Mouse (Mus musculus): ENCODE measurements at regions not wholly inside any gene's neighbourhood (a gene's known extent, or its start where the extent isn't known, plus 50 kb on each side); places are given as distances from the start of the nearest gene placed in this dataset.

GRCm38 (mm10) chr9:60993661-60994060 is 199.3 kb downstream of the Uaca start:
- intact Hi-C loops (cut with DNase I), result no loop called here
- DNase-seq (ENCODE audit: low spot score), result no peak

- no peak for DNase-seq (ENCODE audit: low spot score)
- intact Hi-C loops (cut with DNase I), result no loop called here
Measured at GRCm38 (mm10) chr9:60995096-60995495, 200.8 kb downstream of the Uaca start.

- DNase-seq (ENCODE audit: low spot score), result no peak
- intact Hi-C loops (cut with DNase I), result no loop called here
Measured at GRCm38 (mm10) chr9:60998086-60998785, 203.9 kb downstream of the Uaca start.

GRCm38 (mm10) chr9:60999001-60999529 is 204.7 kb downstream of the Uaca start:
- DNase-seq (ENCODE audit: low spot score), result no peak
- intact Hi-C loops (cut with DNase I), result no loop called here

GRCm38 (mm10) chr9:61000232-61000631 is 205.9 kb downstream of the Uaca start:
- no peak for DNase-seq (ENCODE audit: low spot score)
- intact Hi-C loops (cut with DNase I), result no loop called here

GRCm38 (mm10) chr9:61002572-61002971 is 208.2 kb downstream of the Uaca start:
- no peak for DNase-seq (ENCODE audit: low spot score)
- intact Hi-C loops (cut with DNase I), result no loop called here

GRCm38 (mm10) chr9:61008446-61008845 is 214.1 kb downstream of the Uaca start:
- no peak for DNase-seq (ENCODE audit: low spot score)
- intact Hi-C loops (cut with DNase I), result no loop called here

GRCm38 (mm10) chr9:61011066-61011465 is 216.7 kb downstream of the Uaca start:
- intact Hi-C loops (cut with DNase I), result no loop called here
- DNase-seq (ENCODE audit: low spot score), result no peak

- intact Hi-C loops (cut with DNase I), result no loop called here
- DNase-seq (ENCODE audit: low spot score), result peak; percentile 52
Measured at GRCm38 (mm10) chr9:61012771-61013540, 218.6 kb downstream of the Uaca start.

- intact Hi-C loops (cut with DNase I), result no loop called here
Measured at GRCm38 (mm10) chr9:61014151-61014550, 219.8 kb downstream of the Uaca start.

GRCm38 (mm10) chr9:61015374-61015890 is 221.1 kb downstream of the Uaca start:
- intact Hi-C loops (cut with DNase I), result loop anchor here (5.0 kb wide), 1 partner anchor 812 kb away; no protein-coding TSS in a partner anchor
- DNase-seq (ENCODE audit: low spot score), result no peak

More at GRCm38 (mm10) chr9:61014151-61014550, 219.8 kb downstream of the Uaca start:
- DNase-seq (ENCODE audit: low spot score), result no peak

- intact Hi-C loops (cut with DNase I), result loop anchor here (5.0 kb wide), 1 partner anchor 811 kb away; no protein-coding TSS in a partner anchor
- no peak for DNase-seq (ENCODE audit: low spot score)
Measured at GRCm38 (mm10) chr9:61016673-61017072, 222.3 kb downstream of the Uaca start.

- intact Hi-C loops (cut with DNase I), result loop anchor here (2.0 to 5.0 kb wide), 3 partner anchors 679 to 879 kb away; no protein-coding TSS in a partner anchor
- no peak for DNase-seq (ENCODE audit: low spot score)
Measured at GRCm38 (mm10) chr9:61019938-61020337, 225.6 kb downstream of the Uaca start.

- DNase-seq (ENCODE audit: low spot score), result no peak
- intact Hi-C loops (cut with DNase I), result loop anchor here (2.0 kb wide), 2 partner anchors 677 to 877 kb away; no protein-coding TSS in a partner anchor
Measured at GRCm38 (mm10) chr9:61021810-61022209, 227.5 kb downstream of the Uaca start.

- no peak for DNase-seq (ENCODE audit: low spot score)
Measured at GRCm38 (mm10) chr9:61022371-61023026, 228.2 kb downstream of the Uaca start.

GRCm38 (mm10) chr9:61025341-61025740 is 231.0 kb downstream of the Uaca start:
- intact Hi-C loops (cut with DNase I), result no loop called here
- DNase-seq (ENCODE audit: low spot score), result no peak

More at GRCm38 (mm10) chr9:61022371-61023026, 228.2 kb downstream of the Uaca start:
- intact Hi-C loops (cut with DNase I), result no loop called here

- intact Hi-C loops (cut with DNase I), result no loop called here
- DNase-seq (ENCODE audit: low spot score), result no peak
Measured at GRCm38 (mm10) chr9:61028775-61029401, 234.5 kb downstream of the Uaca start.

GRCm38 (mm10) chr9:61031699-61032447 is 237.5 kb downstream of the Uaca start:
- peak; percentile 41 for DNase-seq (ENCODE audit: low spot score)
- intact Hi-C loops (cut with DNase I), result loop anchor here (5.0 kb wide), 1 partner anchor 320 kb away; no protein-coding TSS in a partner anchor
